Mouse (Mus musculus) heart, postnatal 14 days (tissue): Measurements from ENCODE around the gene Gm17949. TPM values are rescaled to one million over a fixed set of nuclear protein-coding genes. Genes with fewer than 3 reads are reported as not detected.

ENCODE experiments used
- DNase-seq, 2 experiments: peaks; one replicate each; pipeline ENCODE4 v3.0.0; 2021 to 2022
- intact Hi-C: fragments of 180-260 bp; cut with DNase I; formaldehyde crosslinking; loops from one replicate; pipeline ENCODE4 v1.15.1; 2025
- total RNA-seq, 2 experiments: library from RNA; stranded (reverse); gene quantifications; 2 replicates each; pipeline ENCODE4 v1.2.3; 2021

Gm17949 gene
- total RNA-seq, 2 experiments from 2014 or later, result not detected

DNA sequence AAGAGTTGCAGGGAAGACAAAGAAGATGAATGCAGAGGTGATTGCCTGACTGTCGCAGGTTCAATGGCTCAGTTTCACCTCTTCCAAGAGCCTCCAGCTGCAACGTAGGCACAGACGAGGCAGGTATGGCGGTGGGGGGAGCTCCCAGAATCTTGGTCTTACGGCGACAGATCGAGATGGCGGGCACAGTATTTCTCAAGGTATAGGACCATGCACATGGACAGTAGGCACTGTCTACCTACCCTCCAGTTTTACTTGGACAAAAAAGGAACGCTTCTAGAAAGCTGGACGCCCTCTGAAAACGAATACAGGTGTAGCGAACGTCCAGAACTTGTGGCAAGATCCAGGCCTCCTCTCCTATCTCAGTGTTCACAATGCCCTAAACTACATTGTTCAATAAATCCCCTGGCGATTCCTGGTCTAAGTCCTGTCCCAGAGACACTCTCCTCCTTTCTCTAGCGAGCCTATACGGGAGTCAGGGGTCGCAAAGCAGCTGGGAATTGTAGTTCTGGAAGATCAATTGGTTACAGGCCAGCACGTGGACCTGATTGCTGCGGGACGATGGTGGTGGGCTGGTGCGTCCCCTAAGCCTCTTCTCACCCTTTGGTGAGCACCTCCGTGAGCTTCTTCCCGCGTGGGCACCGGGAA is 21.7 kb upstream of the Gm17949 start:
- intact Hi-C loops, result loop anchor here (2.0 to 10.0 kb wide), 4 partner anchors 21 to 255 kb away; partner anchors contain the start of genes Gm17949, Gpr108, Gtf2f1 and Mllt1
- DNase-seq, result peak in 1 of 2 experiments; percentile 78

DNA sequence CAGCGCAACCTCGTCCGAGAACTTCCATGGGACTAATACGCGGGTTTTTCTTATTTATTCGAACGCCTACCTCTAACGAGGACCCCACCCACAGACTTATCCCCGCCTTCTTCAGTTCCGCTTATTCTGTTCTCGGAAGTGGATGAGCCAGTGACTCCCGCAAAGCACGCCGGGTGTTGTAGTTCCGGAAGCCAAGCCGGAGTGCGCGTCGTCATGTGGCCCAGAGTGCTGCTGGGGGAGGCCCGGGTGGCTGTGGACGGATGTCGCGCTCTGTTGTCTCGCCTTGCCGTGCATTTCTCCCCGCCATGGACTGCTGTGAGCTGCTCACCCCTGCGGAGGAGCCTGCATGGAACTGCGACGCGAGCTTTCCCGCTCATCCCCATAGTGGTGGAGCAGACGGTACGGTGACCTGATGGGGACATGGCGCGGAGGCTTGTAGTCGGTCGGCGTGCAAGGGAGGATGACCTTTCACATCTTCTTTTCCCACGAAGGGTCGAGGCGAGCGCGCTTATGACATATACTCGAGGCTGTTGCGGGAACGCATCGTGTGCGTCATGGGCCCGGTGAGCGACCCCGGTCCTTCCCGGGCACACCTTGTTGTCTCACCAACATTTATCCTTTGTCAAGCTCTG is 21.0 kb upstream of the Gm17949 start, which contains the start of gene Clpp:
TSS of gene Clpp (plus strand) at position 191 of the 632 bp plus-strand sequence.
- intact Hi-C loops, result loop anchor here (2.0 to 10.0 kb wide), 3 partner anchors 21 to 255 kb away; partner anchors contain the start of genes Gm17949, Gpr108, Gtf2f1 and Rfx2
- DNase-seq, result peak; percentile 91 to 95

DNA sequence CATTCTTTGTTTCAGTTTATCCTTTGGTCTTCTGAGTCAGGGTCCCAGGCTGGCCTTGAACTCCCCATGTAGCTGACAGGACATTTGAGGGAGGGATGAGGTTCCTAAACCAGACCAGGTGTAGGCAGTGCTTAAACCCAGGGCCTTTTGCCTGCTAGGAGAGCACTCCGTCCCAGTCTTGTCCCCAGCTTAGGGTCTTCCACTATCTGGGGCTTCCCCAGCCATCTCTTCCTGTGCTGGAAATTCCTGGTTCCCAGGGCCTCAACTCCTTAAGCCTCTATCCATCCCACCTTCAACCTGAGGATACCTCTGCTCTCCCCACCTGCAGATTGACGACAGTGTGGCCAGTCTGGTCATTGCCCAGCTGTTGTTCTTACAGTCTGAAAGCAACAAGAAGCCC is 20.3 kb upstream of the Gm17949 start:
- intact Hi-C loops, result loop anchor here (2.0 to 10.0 kb wide), 3 partner anchors 20 to 254 kb away; partner anchors contain the start of genes Gm17949, Gpr108, Gtf2f1 and Rfx2
- DNase-seq, result no peak

DNA sequence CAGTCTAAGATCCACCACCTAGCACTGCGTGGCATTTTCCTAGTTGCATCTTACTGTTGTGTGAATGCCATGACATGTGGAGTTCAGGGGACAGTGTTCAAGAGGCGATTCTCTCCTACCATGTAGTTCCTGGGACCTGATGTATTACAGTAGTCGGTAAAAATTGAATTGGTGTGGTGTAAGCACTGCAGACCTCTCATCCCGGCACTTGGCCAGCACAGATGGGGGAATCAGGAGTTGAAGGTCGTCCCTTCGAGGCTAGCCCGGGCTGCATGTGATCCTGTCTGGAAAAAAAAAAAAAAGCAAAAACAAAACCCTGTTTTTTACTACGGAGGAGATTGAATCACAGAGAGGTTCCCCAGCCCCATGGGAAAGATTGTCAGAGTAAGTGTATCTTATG is 16.2 kb upstream of the Gm17949 start:
- intact Hi-C loops, result loop anchor here (5.0 to 10.0 kb wide), 2 partner anchors 62 to 250 kb away; partner anchors contain the start of genes Crb3, Gpr108, Slc25a23 and Trip10
- DNase-seq, result no peak

DNA sequence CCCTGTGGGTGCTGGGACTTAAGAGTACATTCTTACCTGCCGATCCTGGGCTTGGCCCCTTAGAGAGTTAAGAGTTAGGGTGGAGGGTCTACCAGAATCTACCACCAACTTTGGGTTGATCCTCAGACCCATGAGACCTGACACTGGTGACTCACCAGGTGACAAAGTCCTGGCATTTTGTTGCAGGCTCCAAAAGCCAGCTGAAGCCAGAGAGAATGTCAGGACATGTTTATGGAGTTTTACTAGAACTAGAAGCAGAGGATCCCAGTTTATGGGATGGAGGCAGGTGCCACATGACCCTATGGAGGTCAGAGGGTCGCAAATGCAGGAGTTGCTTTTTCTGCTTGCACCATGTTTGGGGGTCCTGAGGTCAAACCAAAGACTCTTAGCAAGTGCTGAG is 14.8 kb upstream of the Gm17949 start:
- no peak for DNase-seq
- intact Hi-C loops, result loop anchor here (2.0 to 10.0 kb wide), 3 partner anchors 61 to 338 kb away; partner anchors contain the start of genes Crb3, Gpr108, Slc25a23 and Trip10

DNA sequence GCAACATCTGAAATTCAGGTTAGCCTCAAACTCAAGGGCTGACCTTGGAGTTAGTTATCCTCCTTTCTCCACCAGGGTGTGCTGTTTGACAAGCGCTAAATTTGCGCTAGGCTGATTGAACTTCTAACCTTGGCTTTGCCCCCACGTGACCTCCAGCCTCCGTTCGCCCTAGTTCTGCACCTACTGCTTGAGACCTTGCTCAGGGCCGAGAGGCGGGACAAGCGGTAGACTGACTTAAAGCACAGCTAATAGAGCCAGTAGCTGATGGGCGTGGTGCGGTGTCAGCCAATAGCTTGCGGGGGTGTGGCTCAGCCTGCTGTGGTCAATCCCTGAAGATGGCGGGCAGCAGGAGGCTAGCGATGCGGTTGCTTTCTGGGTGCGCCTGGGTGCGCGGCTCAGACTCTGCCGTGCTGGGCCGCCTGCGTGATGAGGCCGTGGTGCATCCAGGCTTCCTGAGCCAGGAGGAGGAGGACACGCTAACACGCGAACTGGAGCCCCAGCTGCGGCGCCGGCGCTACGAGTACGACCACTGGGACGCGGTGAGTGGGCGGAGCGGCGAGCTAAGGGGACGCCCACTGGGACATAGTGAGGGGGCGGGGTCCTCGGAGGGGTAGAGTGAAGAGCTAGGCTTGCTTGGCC is 14.1 kb upstream of the Gm17949 start, which contains the start of gene Alkbh7:
TSS of gene Alkbh7 (plus strand) at position 311 of the 639 bp plus-strand sequence.
- intact Hi-C loops, result loop anchor here (1.0 to 10.0 kb wide), 4 partner anchors 60 to 338 kb away; partner anchors contain the start of genes Crb3, Gpr108, Slc25a23 and Trip10
- peak; percentile 93 to 94 for DNase-seq

DNA sequence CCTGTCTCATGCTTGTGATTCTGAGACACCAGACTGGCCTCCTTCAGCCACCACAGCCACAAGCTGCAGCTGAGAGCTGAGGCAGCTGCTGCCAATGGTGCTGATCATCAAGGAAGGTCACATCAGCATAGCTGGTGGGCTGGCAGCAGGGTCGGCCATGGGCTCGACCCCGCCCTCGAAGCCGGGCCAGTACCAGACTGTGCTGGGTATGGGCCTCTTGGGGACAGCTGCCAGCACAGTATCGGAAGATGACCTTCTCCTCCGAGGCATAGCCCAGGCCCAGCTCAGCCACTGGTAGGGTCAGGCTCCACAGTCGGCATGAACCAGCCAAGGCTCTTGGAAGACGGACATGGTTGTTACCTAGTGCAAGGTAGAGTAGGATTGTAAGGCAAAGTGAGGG is 11.9 kb upstream of the Gm17949 start:
- DNase-seq, result no peak
- intact Hi-C loops, result loop anchor here (5.0 to 10.0 kb wide), 2 partner anchors 58 to 245 kb away; partner anchors contain the start of genes Crb3, Gpr108, Slc25a23 and Trip10

DNA sequence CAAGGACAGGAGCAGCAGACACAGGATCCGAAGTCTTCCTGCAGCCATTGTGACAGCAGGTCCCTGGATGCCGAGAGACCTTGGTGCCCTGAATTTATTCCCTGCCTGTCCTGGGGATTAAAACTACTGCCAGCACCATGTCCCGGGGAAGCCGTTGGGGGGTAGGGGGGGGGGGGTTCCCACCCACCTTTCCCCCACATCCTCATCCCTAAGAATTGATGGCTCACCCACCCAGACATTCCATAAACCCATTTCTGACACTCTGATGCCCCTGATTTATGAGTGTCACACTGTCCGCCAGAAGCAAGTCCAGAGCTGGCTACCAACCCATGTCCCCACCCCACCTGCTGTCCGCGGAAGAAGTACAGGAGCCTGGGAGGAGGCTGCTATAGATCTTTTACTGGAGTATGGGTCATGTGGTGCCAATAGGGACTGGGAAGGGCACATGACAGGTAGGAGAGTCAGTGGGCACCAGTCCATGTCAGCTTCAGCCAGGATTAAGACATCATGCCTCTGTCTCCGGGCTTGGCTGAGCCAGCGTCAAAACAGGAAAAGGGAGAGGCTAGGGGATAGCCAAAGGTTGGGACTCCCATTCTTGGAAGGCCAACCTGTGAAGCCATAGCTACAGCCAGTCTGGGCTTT is 11.2 kb upstream of the Gm17949 start, which contains the start of gene Pspn:
TSS of gene Pspn (minus strand) at position 51 of the 642 bp plus-strand sequence.
- DNase-seq, result no peak
- intact Hi-C loops, result loop anchor here (5.0 to 10.0 kb wide), 2 partner anchors 57 to 245 kb away; partner anchors contain the start of genes Crb3, Gpr108, Slc25a23 and Trip10

DNA sequence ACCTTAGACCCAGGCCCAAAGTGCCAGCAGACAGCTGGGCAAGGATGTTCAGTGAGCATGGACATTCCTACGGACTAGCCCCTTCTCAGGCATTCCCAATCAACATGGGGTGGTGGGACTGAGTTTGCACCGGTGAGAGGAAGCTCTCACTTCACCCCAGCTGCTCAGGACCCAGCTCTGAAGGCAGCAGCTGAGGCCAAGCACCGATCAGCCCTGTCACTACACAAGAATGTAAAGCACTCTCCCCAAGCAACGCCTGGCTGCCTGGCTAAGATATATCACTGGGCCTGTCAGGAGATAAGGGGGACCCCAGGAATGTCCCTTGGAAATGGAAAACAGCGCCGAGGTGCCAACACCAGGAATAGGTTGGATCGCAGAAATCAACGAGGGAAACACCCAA is 10.0 kb upstream of the Gm17949 start:
- intact Hi-C loops, result no loop called here
- no peak for DNase-seq

DNA sequence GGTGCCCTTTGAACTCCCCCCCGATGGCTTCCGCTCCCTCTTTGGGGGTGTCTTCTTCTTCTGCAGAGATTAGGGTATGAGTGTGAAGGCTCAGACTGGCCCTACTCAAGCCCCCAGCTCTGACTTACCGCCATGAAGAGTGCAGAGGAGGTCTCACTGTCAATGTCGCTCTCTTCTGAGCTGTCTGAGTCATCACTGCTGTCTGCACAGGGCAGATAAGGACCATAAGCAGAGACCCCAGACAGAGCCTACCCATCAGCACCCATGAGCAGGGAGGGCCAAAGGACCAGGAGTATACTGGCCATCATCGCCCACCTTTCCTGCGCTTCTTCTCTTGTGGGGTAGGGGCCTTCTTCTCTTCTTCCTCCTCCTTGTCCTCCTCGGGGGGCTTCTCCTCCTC is 7.3 kb upstream of the Gm17949 start:
- DNase-seq, result no peak
- intact Hi-C loops, result no loop called here

DNA sequence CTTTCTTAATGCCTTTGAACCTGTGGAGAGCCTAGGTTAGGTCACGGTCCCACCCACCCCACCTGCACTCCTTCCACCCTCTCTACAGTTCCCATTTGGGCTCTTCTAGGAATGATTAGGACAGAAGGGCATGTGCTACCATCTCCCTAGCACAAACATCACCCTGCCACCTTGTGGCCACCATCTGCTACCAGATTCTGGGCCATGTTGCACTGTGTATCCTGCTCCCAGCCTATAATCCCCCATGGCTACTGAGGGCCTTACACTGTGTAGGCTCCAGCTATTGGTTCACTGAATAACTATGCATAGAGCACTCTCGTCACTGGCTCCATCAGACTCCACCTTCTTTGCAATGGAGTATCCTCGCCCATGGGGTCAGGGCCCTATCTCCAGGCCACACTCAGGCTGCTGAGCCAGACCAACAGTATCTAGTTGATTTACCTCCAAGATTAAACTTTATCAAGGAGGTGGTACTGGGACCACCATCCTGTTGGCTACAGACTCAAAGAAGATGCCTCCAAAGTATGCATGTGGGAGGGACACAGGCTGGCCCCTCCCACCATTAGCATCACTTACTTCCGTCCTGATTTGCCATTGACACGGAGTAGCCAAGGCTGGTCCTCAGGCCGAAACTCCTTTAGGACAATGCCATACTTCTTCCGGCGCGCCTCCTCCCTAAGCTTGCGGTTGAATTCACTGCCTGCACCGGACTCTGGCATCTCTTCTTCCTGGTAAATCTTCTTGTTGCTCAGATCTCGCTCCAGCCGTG is 3.9 kb upstream of the Gm17949 start:
- intact Hi-C loops, result no loop called here
- DNase-seq, result no peak

DNA sequence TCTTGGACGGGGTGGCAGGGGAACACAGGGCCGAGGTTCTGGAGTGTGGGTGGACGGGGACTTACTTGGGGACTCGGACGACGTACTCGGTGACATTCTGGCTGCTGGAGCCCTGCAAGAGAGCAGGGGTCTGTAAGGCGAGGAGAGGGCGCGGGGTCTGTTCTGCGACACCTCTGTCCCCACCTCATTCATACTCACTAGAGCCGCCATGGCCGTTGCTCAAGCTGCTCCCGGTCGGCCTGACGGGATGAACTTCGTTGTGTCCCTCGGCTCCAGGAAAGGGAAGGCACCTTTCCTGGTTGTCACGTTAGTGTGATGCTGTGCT is 396 bp upstream of the Gm17949 start:
- intact Hi-C loops, result loop anchor here (1.0 to 5.0 kb wide), 3 partner anchors 19 to 236 kb away; partner anchors contain the start of genes Clpp, Gpr108 and Trip10
- DNase-seq, result no peak

DNA sequence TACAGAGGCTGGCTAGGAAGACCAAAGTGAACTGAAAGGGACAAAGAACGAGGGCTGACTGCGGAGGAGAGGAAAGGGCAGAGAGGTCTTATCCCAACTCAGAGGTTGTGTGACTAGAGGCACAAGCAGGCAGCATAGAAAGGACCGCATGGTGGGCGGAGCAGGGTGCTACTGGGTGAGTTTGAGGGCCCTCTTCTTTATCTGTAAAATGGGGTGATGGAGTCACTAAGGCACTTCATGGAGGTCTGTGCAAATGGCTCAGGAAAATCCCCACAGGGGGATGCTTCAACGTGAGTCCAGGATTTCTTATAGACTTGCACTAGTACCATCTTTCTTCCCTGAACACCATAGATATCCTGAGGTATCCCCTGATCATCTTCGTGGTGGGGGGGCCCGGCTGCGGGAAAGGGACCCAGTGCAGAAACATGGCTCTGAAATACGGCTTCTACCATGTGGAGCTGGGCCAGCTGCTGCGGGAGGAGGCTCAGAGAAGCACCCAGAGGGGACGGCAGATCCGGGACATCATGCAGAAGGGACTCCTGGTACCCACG is 1.1 kb downstream of the Gm17949 start:
- DNase-seq, result no peak
- intact Hi-C loops, result loop anchor here (5.0 kb wide), 1 partner anchor 235 kb away; the partner anchor contains the start of genes Gpr108 and Trip10

DNA sequence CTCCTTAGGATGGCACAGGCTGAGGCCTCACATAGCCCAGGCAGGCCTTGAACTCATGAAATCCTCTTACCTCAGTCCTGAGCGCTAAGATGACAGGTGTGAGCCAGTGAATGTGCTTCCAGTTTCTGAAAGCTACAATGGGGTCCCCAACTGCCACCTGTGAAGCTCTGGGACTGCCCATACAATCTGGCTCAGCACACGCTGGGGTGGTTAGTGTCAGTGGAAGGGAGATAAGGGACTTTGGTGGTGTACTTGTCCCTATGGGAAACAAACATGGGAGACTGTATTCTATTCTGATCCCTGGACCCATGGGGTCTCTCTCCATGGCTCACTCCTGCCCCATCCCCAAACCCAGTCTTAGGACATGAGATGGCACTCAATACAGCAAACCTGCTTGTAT is 8.4 kb downstream of the Gm17949 start:
- no peak for DNase-seq
- intact Hi-C loops, result no loop called here

DNA sequence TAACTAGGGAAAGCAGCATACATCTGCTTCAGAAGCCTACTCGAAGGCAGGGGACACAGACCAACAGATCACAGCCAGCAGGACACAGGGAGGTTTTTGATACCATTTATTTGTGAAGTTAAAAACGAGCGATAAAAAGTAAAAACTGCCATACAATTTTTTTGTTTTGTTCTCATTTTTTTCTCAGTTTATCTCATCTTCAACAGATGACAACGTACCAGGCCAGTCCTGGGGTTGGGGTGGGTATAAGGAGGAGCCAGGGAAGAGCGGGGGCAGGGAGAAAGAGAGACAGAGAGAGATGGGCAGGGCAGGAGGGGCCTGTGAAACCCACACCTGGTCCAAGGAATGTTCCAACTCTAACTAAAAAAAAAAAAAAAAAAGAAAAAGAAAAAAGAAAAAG is 9.7 kb downstream of the Gm17949 start:
- intact Hi-C loops, result no loop called here
- no peak for DNase-seq

DNA sequence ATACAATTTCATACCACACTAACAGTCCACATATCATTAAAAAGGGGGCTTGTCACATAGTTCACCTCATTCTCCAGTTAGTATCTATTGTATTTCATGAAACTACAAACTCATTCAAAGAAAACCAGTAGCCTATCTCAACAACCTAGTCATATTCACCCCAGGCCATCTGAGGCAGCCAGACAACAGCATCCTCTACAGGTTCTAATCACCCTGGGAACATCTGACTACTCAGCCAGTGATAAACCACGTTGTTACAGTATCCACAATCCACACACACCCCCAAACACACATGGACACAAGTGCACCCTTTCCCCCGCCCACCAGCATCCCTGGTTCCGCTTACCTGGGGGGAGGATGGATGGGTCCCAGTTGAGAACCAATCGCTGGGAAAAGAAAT is 16.2 kb downstream of the Gm17949 start:
- intact Hi-C loops, result no loop called here
- no peak for DNase-seq

DNA sequence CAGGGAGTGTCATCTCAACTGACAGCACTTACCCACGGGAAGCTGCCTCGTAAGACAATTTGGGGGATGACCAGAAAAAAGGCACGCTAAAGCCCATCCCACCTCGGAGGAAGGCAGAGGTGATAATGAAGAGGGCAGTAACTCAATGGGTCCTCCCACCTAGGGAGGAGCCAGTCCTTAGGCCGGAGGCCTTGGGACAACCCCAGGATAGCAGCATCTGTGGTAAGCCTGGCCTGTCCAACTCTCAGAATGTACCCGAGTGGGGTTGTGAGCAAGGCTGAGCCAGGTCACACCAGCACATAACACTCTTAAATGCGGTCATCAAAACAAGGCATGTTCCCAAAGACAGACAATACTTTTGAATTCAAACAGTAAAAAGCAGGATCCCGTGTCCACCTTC is 18.4 kb downstream of the Gm17949 start:
- intact Hi-C loops, result loop anchor here (1.0 kb wide), 1 partner anchor 18 kb away; the partner anchor contains the start of genes Gm17949 and Gtf2f1

DNA sequence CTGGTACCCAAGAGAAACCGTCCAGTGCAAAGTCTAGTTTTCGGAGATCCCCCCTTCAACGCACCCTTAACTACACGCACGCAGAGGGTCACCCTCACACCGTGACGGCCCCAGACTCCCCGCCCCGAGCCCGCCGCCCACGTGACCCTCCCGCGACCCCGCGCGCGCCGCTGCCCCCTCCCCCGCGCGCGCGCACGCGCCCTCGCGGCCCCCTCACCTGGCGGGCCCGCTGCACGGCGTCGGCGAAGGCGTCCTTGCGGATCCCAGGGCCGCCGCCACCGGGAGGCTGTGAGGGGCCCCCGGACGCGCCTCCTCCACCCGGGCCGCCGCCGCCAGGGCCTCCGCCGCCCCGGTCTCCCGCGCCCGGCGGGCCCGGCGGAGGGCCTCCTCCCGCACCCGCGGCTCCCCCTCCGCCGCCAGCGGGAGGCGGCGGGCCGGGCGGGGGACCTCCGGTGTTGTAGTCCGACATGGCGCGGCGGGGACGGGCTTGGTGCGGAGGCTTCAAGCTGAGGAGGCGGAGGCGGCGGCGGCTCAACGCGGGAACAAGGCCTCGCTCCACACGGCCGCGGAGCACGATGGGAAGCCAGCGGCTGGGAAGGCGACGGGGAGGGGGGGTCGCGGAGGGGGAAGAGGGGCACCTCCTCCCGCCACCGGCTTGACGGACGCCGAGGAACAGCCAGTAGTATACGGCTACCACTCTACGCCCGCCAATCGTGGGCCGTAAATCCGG is 19.8 kb downstream of the Gm17949 start, which contains the start of gene Khsrp:
TSS of gene Khsrp (minus strand) at position 592 of the 730 bp plus-strand sequence.
- intact Hi-C loops, result loop anchor here (1.0 kb wide), 1 partner anchor 20 kb away; the partner anchor contains the start of genes Gm17949 and Gtf2f1
- DNase-seq, result peak; percentile 54 to 58

More for the DNA sequence above, 18.4 kb downstream of the Gm17949 start:
- peak; percentile 20 to 29 for DNase-seq
